Mouse (Mus musculus): Measurements from ENCODE around the gene Clcc1.

Clcc1 gene

DNA sequence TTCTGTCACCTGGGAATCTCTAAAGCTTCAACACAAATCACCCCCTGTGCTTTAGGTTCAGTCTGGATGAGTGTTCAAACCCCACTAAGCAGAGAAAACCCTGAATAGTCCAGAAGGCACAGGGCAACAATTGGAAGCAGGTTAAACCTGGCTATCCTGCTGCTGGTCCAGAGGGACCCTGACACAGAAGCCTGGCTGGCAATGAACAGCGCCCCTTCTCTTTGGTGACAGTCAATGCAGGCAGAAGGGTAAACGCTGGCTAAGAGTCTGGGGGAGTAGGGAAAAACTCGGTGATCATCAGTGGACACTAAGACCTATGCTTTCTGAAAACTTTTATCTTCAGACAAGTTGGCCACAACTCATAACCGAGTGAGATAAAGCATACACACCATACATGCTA, 46.1 kb downstream of the Clcc1 start:
- no peak for DNase-seq (ENCODE audit: extremely low spot score, low read depth, low spot score)

DNA sequence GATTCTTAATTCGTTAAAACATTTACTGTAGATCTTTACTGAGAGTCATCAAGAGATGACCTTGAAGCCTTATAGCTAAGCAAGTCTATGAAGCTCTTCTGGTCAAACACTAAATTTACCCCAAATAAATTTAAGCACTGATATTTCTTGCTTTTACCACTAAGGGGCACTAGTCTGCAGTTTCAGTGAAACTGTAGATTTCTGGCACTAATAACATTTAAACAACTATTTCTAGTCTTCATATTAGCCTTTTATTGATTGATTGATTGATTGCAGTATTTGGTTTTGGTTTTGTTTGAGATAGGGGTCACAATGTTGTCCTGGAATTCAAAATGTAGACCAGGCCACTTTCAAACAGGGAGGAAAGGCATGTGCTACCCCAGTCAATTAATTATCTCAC, 47.5 kb downstream of the Clcc1 start:
- no peak for DNase-seq (ENCODE audit: extremely low spot score, low read depth, low spot score)

DNA sequence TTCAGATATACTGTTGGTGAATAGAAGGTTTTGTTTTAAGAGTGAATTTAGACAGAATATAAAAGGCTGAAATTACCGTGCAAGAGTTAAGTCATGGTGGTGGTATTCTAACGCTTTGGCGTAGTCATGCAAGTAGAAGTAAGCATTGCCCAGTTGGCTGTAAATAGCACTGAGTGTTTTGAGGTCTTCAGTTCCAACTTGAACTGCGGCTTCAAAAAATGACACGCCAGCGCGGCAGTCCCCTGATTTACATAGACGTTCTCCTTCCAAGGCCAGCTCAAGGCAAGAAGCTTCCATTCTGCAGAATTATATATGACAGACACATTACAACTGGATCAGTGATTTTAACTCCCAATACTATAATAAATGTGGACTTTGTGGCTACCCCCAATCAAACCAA, 49.1 kb downstream of the Clcc1 start:
- DNase-seq (ENCODE audit: extremely low spot score, low read depth, low spot score), result no peak

DNA sequence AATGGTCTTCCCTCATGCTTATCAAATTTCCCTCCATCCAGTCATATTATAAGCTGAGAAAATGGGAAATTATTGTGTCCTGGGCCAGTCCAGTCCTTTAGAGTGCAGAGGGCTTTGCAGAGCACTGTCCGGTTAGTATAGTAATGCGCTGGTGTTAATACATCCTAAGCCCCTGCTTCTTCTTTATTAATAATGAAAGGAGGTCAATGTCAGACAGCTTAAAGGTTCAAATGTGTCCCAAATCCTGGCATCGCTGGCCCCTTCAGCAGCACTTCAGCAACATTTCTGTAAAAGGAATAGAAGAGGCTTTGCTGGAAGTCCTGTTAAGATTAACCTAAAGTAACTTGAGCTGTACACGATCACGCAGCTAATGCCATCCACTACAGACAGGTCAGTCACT, 57.6 kb downstream of the Clcc1 start:
- no peak for DNase-seq (ENCODE audit: extremely low spot score, low read depth, low spot score)

DNA sequence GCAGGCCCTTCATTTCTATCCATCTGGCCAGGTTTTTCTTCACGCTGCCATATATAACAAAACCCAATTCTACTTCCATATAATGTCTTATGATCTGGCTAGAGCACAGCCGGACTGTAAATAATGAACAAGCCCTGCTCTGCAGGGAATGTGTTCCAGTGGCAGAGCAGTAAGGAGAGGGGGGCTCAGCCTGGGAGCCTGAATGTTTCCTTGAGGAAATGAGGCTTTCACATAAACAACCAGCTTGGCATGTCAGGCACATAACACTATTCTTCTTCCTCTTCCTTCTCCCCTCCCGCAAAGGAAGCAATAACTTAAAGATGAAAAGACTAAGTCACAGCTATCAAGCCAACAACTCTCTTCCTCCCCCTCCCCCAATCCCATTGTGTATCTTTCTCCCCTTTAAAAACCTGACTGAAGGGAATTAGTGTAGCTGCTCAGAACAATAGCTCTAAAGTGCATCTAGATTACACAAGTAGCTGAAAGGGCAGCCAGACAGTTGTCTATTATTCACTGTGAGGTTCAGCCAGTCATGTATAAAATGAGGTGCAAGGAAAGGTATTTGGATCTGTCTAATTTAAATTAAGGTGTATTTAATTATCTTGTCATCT, 59.5 kb downstream of the Clcc1 start:
- no peak for DNase-seq (ENCODE audit: extremely low spot score, low read depth, low spot score)

DNA sequence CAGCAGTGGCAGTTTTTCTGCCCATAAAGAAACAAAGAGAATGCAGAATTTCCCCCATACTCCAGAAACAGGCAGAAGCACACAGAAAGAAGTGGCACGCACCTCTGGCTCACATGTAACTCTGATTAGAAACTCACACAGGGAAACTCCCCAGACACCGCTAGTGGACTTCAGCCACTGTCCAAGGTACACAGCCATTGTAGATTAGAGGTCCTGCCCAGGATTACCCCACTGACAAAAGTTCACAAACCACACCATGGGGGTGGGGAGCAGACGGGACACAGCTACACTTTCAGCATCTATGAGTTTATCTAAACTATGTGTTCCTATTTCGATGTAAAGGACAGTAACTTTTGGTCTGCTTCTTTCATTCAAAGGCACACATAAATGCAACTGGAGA, 61.1 kb downstream of the Clcc1 start:
- no peak for DNase-seq (ENCODE audit: extremely low spot score, low read depth, low spot score)

- DNase-seq (ENCODE audit: extremely low spot score, low read depth, low spot score), result no peak
Measured at GRCm38 (mm10) chr3:108717896-108718502, 64.3 kb downstream of the Clcc1 start.

GRCm38 (mm10) chr3:108719357-108719756, 65.6 kb downstream of the Clcc1 start:
- DNase-seq (ENCODE audit: extremely low spot score, low read depth, low spot score), result no peak

- no peak for DNase-seq (ENCODE audit: extremely low spot score, low read depth, low spot score)
Measured at GRCm38 (mm10) chr3:108719761-108720160, 66.0 kb downstream of the Clcc1 start.

GRCm38 (mm10) chr3:108721076-108721991, 67.6 kb downstream of the Clcc1 start:
- DNase-seq (ENCODE audit: extremely low spot score, low read depth, low spot score), result no peak

- peak; percentile 88 for DNase-seq (ENCODE audit: extremely low spot score, low read depth, low spot score)
Measured at GRCm38 (mm10) chr3:108722036-108722872, 68.5 kb downstream of the Clcc1 start, which contains the start of gene Gpsm2. Gene Gpsm2, minus strand, starts transcription at chr3:108722309.

DNA sequence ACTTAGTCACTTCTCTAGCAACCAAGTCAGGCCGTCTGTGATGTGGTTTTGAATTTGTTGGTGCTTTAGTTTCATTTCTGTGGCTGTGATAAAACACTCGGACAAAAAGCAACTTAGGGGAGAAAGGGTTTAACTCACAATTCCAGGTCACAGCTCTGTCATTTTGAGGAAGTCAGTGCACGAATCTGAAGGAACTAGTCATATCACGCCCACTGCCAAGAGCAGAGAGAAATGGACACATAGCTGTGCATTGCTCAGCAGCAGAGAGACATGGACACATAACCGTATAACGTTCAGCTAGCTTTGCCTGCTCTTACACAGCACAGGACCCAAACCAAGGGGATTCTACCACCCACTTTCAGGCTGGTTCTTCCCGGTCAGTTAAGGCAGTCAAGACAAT, 72.7 kb downstream of the Clcc1 start:
- no peak for DNase-seq (ENCODE audit: extremely low spot score, low read depth, low spot score)

DNA sequence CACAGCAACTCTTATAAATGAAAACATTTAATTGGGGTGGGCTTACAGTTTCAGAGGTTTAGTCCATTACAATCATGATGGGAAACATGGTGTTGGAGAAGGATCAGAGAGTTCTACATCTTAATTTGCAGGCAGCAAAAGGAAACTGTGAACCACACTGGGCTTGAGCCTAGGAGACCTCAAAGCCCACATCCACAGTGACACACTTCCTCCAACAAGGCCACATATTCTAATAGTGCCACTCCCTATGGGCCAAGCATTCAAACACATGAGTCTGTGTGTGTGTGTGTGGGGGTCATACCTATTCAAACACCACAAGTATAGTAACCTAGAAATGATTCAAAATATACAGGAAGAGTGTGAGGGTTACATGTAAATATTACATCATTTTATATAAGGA, 73.6 kb downstream of the Clcc1 start:
- DNase-seq (ENCODE audit: extremely low spot score, low read depth, low spot score), result no peak

GRCm38 (mm10) chr3:108727776-108728175, 74.1 kb downstream of the Clcc1 start:
- no peak for DNase-seq (ENCODE audit: extremely low spot score, low read depth, low spot score)

All from hindlimb bud, embryonic 11.5 days (tissue).